8 mouse cellular contexts compared by ENCODE assay signal in genomic region chr19:42089103-42089747, GRCm38 (mm10). TPM values are rescaled to one million over a fixed set of nuclear protein-coding genes. Genes with fewer than 3 reads are reported as not detected.
DNase-seq lines count a peak whose midpoint lies in the region; ATAC-seq and TF ChIP-seq lines count a peak whose summit lies in the region.

No protein-coding gene starts in this region.

- TF ChIP-seq CTCF in C2C12 (IDR thresholded peaks at IDR 0.05; ENCODE audit: control insufficient read depth, insufficient read depth, insufficient read length) = no peak
- TF ChIP-seq CTCF in bone marrow macrophage, adult 2 months (IDR thresholded peaks at IDR 0.05; ENCODE audit: low read depth, low read length) = no peak
- TF ChIP-seq CTCF in liver, embryonic 14.5 days (IDR thresholded peaks at IDR 0.05; ENCODE audit: low read depth) = peak; percentile 37
- TF ChIP-seq CTCF in stomach, postnatal 0 days (IDR thresholded peaks at IDR 0.05; ENCODE audit: low read depth) = peak; percentile 33

- peaks cover 44% of the 10 kb centered on the region for H3K79me2 ChIP-seq in C2C12 (ENCODE audit: control insufficient read depth, insufficient read depth)

- no peaks in the 10 kb centered on the region for H3K27me3 ChIP-seq in C2C12 (ENCODE audit: control insufficient read depth, insufficient read depth, insufficient read length)
- H3K27me3 ChIP-seq in forebrain, embryonic 10.5 days (ENCODE audit: poor library complexity, severe bottlenecking) = no peaks in the 10 kb centered on the region
- no peaks in the 10 kb centered on the region for H3K27me3 ChIP-seq in heart, embryonic 15.5 days
- no peaks in the 10 kb centered on the region for H3K27me3 ChIP-seq in liver, embryonic 14.5 days (ENCODE audit: control insufficient read depth, insufficient read depth, low read length)
- H3K27me3 ChIP-seq in stomach, postnatal 0 days (ENCODE audit: control insufficient read depth, insufficient read depth, low read length) = no peaks in the 10 kb centered on the region

- peak overlapping the region; percentile 72 for H3K4me2 ChIP-seq in heart, embryonic 15.5 days
- peak overlapping the region; percentile 86 for H3K4me2 ChIP-seq in liver, embryonic 14.5 days (ENCODE audit: low read depth)
- peak overlapping the region; percentile 62 for H3K4me2 ChIP-seq in stomach, postnatal 0 days (replicated peaks; ENCODE audit: low read depth)

- H3K4me3 ChIP-seq in C2C12 (ENCODE audit: insufficient read depth, poor library complexity, severe bottlenecking) = no peak overlapping the region
- H3K4me3 ChIP-seq in bone marrow macrophage, adult 2 months (ENCODE audit: insufficient read depth, low read length) = peak overlapping the region; percentile 45
- peak overlapping the region; percentile 76 for H3K4me3 ChIP-seq in forebrain, embryonic 10.5 days
- peak overlapping the region; percentile 82 for H3K4me3 ChIP-seq in heart, embryonic 15.5 days
- H3K4me3 ChIP-seq in liver, embryonic 14.5 days (ENCODE audit: insufficient read depth in 1 of 2, low read depth in 2 of 2, low read length in 2 of 2) = peak overlapping the region; percentile 22 to 97; a peak in 3 of 4 replicates
- peak overlapping the region; percentile 81 for H3K4me3 ChIP-seq in stomach, postnatal 0 days (ENCODE audit: low read depth, low read length)

- H3ac ChIP-seq in C2C12 (ENCODE audit: control insufficient read depth, insufficient read length, low read depth) = no peak overlapping the region

- peaks cover 1% of the 10 kb centered on the region for H3K36me3 ChIP-seq in C2C12 (ENCODE audit: control insufficient read depth, insufficient read depth)
- peaks cover 15% of the 10 kb centered on the region for H3K36me3 ChIP-seq in forebrain, embryonic 10.5 days (replicated peaks)
- H3K36me3 ChIP-seq in heart, embryonic 15.5 days = no peaks in the 10 kb centered on the region
- no peaks in the 10 kb centered on the region for H3K36me3 ChIP-seq in liver, embryonic 14.5 days (replicated peaks; ENCODE audit: control insufficient read depth, insufficient read depth, low read depth)
- no peaks in the 10 kb centered on the region for H3K36me3 ChIP-seq in stomach, postnatal 0 days (ENCODE audit: control insufficient read depth, insufficient read depth, low read length)

- DNase-seq in forebrain, embryonic 10.5 days (ENCODE audit: extremely low spot score, low spot score) = peak; percentile 49
- DNase-seq in kidney, postnatal 14 days = peak; percentile 70
- peak in 1 of 3 experiments; percentile 35 for DNase-seq in liver, embryonic 14.5 days (ENCODE audit: low read depth in 3 of 3, low spot score in 3 of 3)
- peak; percentile 57 to 75 for DNase-seq in natural killer cell, adult 2 months (ENCODE audit: low spot score in 2 of 2)
- DNase-seq in stomach, postnatal 0 days (ENCODE audit: low spot score) = peak; percentile 59

- H3K9me3 ChIP-seq in forebrain, embryonic 10.5 days = no peaks in the 10 kb centered on the region
- H3K9me3 ChIP-seq in heart, embryonic 15.5 days (replicated peaks) = no peaks in the 10 kb centered on the region
- H3K9me3 ChIP-seq in liver, embryonic 14.5 days (ENCODE audit: control insufficient read depth, low read length) = no peaks in the 10 kb centered on the region
- no peaks in the 10 kb centered on the region for H3K9me3 ChIP-seq in stomach, postnatal 0 days (ENCODE audit: control insufficient read depth, low read length)

- TF ChIP-seq POLR2A in bone marrow macrophage, adult 2 months (IDR thresholded peaks at IDR 0.05; ENCODE audit: borderline replicate concordance, low read depth, low read length) = no peak

- no peak for ATAC-seq in heart, embryonic 15.5 days (replicated peaks; ENCODE audit: insufficient number of reproducible peaks, insufficient read depth, low FRiP score, low read depth)
- ATAC-seq in liver, embryonic 14.5 days (ENCODE audit: insufficient read depth) = no peak
- ATAC-seq in stomach, postnatal 0 days (ENCODE audit: low FRiP score, low TSS enrichment) = 0 out of 2 replicates have a peak, but pooled peaks have one; percentile 7

- peak overlapping the region; percentile 92 for H3K27ac ChIP-seq in bone marrow macrophage, adult 2 months (ENCODE audit: insufficient read depth, low read depth, low read length)
- H3K27ac ChIP-seq in forebrain, embryonic 10.5 days = peak overlapping the region; percentile 91
- peak overlapping the region; percentile 90 for H3K27ac ChIP-seq in heart, embryonic 15.5 days
- peak overlapping the region; percentile 94 for H3K27ac ChIP-seq in liver, embryonic 14.5 days
- peak overlapping the region; percentile 88 for H3K27ac ChIP-seq in stomach, postnatal 0 days (replicated peaks)

- 27% methylated on average over 14 of the region's 14 CpGs for WGBS in forebrain, embryonic 10.5 days
- 20% methylated on average over 14 of the region's 14 CpGs for WGBS in heart, embryonic 15.5 days
- 13% methylated on average over 14 of the region's 14 CpGs for WGBS in liver, embryonic 14.5 days (ENCODE audit: insufficient replicate concordance)
- 16% methylated on average over 14 of the region's 14 CpGs for WGBS in stomach, postnatal 0 days

- peaks cover 18% of the 10 kb centered on the region for H3K79me3 ChIP-seq in C2C12 (ENCODE audit: low read depth)

- TF ChIP-seq EP300 in liver, embryonic 14.5 days (IDR thresholded peaks at IDR 0.05; ENCODE audit: low read depth) = no peak
- TF ChIP-seq EP300 in stomach, postnatal 0 days (optimal IDR thresholded peaks at IDR 0.05) = no peak

- H3K4me1 ChIP-seq in bone marrow macrophage, adult 2 months (ENCODE audit: control insufficient read depth, insufficient read depth, low read length) = peaks cover 22% of the 10 kb centered on the region
- H3K4me1 ChIP-seq in forebrain, embryonic 10.5 days = peaks cover 39% of the 10 kb centered on the region
- peaks cover 29% of the 10 kb centered on the region for H3K4me1 ChIP-seq in heart, embryonic 15.5 days (replicated peaks)
- peaks cover 19 to 21% of the 10 kb centered on the region in 2 experiments for H3K4me1 ChIP-seq in liver, embryonic 14.5 days (replicated peaks; ENCODE audit: control insufficient read depth in 2 of 2, insufficient read depth in 2 of 2, low read length in 1 of 2)
- H3K4me1 ChIP-seq in stomach, postnatal 0 days (replicated peaks; ENCODE audit: control insufficient read depth, insufficient read depth) = peaks cover 5% of the 10 kb centered on the region; the same call in 1 of the 2 replicates

- peak overlapping the region; percentile 24; the same call in 1 of the 2 replicates for H3K9ac ChIP-seq in heart, embryonic 15.5 days
- peak overlapping the region; percentile 64 for H3K9ac ChIP-seq in liver, embryonic 14.5 days (replicated peaks)
- peak overlapping the region; percentile 50; the same call in 1 of the 2 replicates for H3K9ac ChIP-seq in stomach, postnatal 0 days (ENCODE audit: low read length)

RNA-seq across cellular contexts. Expression of gene Pi4k2a, which starts 1.0 kb away (rescaled TPM):
- 18.7 TPM for polyA plus RNA-seq in C2C12 (2012; fragmentation: generic; extraction: Trizol)
- 42.6 and 44.6 TPM in 2 replicates for polyA plus RNA-seq in bone marrow macrophage, adult 2 months (2012; ENCODE audit: insufficient read depth, insufficient read length, missing spikeins)
- polyA plus RNA-seq in forebrain, embryonic 10.5 days (2016; fragmentation: Nextera tagmentation; extraction: Ambion mirVana) = 21.3 and 23.3 TPM in 2 replicates
- polyA plus RNA-seq in heart, embryonic 15.5 days (2015; fragmentation: Nextera tagmentation; extraction: Ambion mirVana) = 13.3 and 16.1 TPM in 2 replicates
- 8.1 and 8.6 TPM in 2 replicates for polyA plus RNA-seq in liver, embryonic 14.5 days (2012; rRNA removed)
- polyA plus RNA-seq in liver, embryonic 14.5 days (2014; fragmentation: Nextera tagmentation; extraction: Ambion mirVana) = 9.1 and 11.6 TPM in 2 replicates
- 20.8 and 21.6 TPM in 2 replicates for polyA plus RNA-seq in stomach, postnatal 0 days (2015; fragmentation: Nextera tagmentation; extraction: Ambion mirVana)

RNA-seq across cellular contexts. Expression of gene Morn4, which starts 3.1 kb away (rescaled TPM):
- 16.5 TPM for polyA plus RNA-seq in C2C12 (2012; fragmentation: generic; extraction: Trizol)
- polyA plus RNA-seq in bone marrow macrophage, adult 2 months (2012; ENCODE audit: insufficient read depth, insufficient read length, missing spikeins) = 1.3 and 1.4 TPM in 2 replicates
- 43.1 and 43.4 TPM in 2 replicates for polyA plus RNA-seq in forebrain, embryonic 10.5 days (2016; fragmentation: Nextera tagmentation; extraction: Ambion mirVana)
- 10.4 and 12.6 TPM in 2 replicates for polyA plus RNA-seq in heart, embryonic 15.5 days (2015; fragmentation: Nextera tagmentation; extraction: Ambion mirVana)
- polyA plus RNA-seq in liver, embryonic 14.5 days (2012; rRNA removed) = 1.5 and 1.6 TPM in 2 replicates
- polyA plus RNA-seq in liver, embryonic 14.5 days (2014; fragmentation: Nextera tagmentation; extraction: Ambion mirVana) = 1.4 TPM in 2 replicates
- 7.3 and 8.2 TPM in 2 replicates for polyA plus RNA-seq in stomach, postnatal 0 days (2015; fragmentation: Nextera tagmentation; extraction: Ambion mirVana)

RNA-seq across cellular contexts. Expression of gene 4933411K16Rik, which starts 37.2 kb away (rescaled TPM):
- polyA plus RNA-seq in C2C12 (2012; fragmentation: generic; extraction: Trizol) = 0.18 TPM
- polyA plus RNA-seq in bone marrow macrophage, adult 2 months (2012; ENCODE audit: insufficient read depth, insufficient read length, missing spikeins) = 0.54 TPM in 1 of 2 replicates, not detected in the other
- not detected in 2 replicates for polyA plus RNA-seq in forebrain, embryonic 10.5 days (2016; fragmentation: Nextera tagmentation; extraction: Ambion mirVana)
- polyA plus RNA-seq in heart, embryonic 15.5 days (2015; fragmentation: Nextera tagmentation; extraction: Ambion mirVana) = not detected in 2 replicates
- 0.92 and 1.1 TPM in 2 replicates for polyA plus RNA-seq in liver, embryonic 14.5 days (2012; rRNA removed)
- polyA plus RNA-seq in liver, embryonic 14.5 days (2014; fragmentation: Nextera tagmentation; extraction: Ambion mirVana) = not detected in 2 replicates
- not detected in 2 replicates for polyA plus RNA-seq in stomach, postnatal 0 days (2015; fragmentation: Nextera tagmentation; extraction: Ambion mirVana)

RNA-seq across cellular contexts. Expression of gene Avpi1, which starts 39.6 kb away (rescaled TPM):
- 92.7 TPM for polyA plus RNA-seq in C2C12 (2012; fragmentation: generic; extraction: Trizol)
- 16.9 and 21.3 TPM in 2 replicates for polyA plus RNA-seq in bone marrow macrophage, adult 2 months (2012; ENCODE audit: insufficient read depth, insufficient read length, missing spikeins)
- 23.5 and 23.9 TPM in 2 replicates for polyA plus RNA-seq in forebrain, embryonic 10.5 days (2016; fragmentation: Nextera tagmentation; extraction: Ambion mirVana)
- 29.7 and 34.1 TPM in 2 replicates for polyA plus RNA-seq in heart, embryonic 15.5 days (2015; fragmentation: Nextera tagmentation; extraction: Ambion mirVana)
- 7.2 and 8.5 TPM in 2 replicates for polyA plus RNA-seq in liver, embryonic 14.5 days (2012; rRNA removed)
- polyA plus RNA-seq in liver, embryonic 14.5 days (2014; fragmentation: Nextera tagmentation; extraction: Ambion mirVana) = 20.4 and 21.7 TPM in 2 replicates
- 108 and 117 TPM in 2 replicates for polyA plus RNA-seq in stomach, postnatal 0 days (2015; fragmentation: Nextera tagmentation; extraction: Ambion mirVana)

RNA-seq across cellular contexts. Expression of gene Hoga1, which starts 43.8 kb away (rescaled TPM):
- 0.30 TPM for polyA plus RNA-seq in C2C12 (2012; fragmentation: generic; extraction: Trizol)
- 1.9 and 2.3 TPM in 2 replicates for polyA plus RNA-seq in bone marrow macrophage, adult 2 months (2012; ENCODE audit: insufficient read depth, insufficient read length, missing spikeins)
- 0.95 and 1.3 TPM in 2 replicates for polyA plus RNA-seq in forebrain, embryonic 10.5 days (2016; fragmentation: Nextera tagmentation; extraction: Ambion mirVana)
- 0.44 and 0.80 TPM in 2 replicates for polyA plus RNA-seq in heart, embryonic 15.5 days (2015; fragmentation: Nextera tagmentation; extraction: Ambion mirVana)
- polyA plus RNA-seq in liver, embryonic 14.5 days (2012; rRNA removed) = 22.1 and 25.8 TPM in 2 replicates
- 30.4 and 36.8 TPM in 2 replicates for polyA plus RNA-seq in liver, embryonic 14.5 days (2014; fragmentation: Nextera tagmentation; extraction: Ambion mirVana)
- polyA plus RNA-seq in stomach, postnatal 0 days (2015; fragmentation: Nextera tagmentation; extraction: Ambion mirVana) = 1.6 and 1.8 TPM in 2 replicates

Comparison
In these comparisons a context has a peak if more than half of its experiments do, and no peak if none do; other contexts are left out.
1. CTCF ChIP-seq: peak in liver, embryonic 14.5 days (single experiment) and stomach, postnatal 0 days (single experiment); none in C2C12 (single experiment) and bone marrow macrophage, adult 2 months (single experiment).
2. Peak in every context shown above with its lines, with median percentiles within 50 percentile points of each other: H3K27ac ChIP-seq, H3K4me2 ChIP-seq and H3K9ac ChIP-seq.